Mouse (Mus musculus) E14TG2a.4 (cell line): Measurements from ENCODE around the gene Smad6.

ENCODE experiments used
- H3K27me3 ChIP-seq: 2 replicates; pipeline ENCODE4 v1.6.1; 2014; ENCODE audit warnings: low read length, control low read depth; ENCODE audit not compliant: insufficient read depth
- H3K36me3 ChIP-seq: 2 replicates; pipeline ENCODE4 v1.6.1; 2014; ENCODE audit warnings: low read length, control low read depth; ENCODE audit not compliant: insufficient read depth
- H3K4me1 ChIP-seq: replicated peaks from 2 replicates; pipeline ENCODE4 v1.6.1; 2014; ENCODE audit warnings: low read depth, low read length, control low read depth
- H3K4me3 ChIP-seq: replicated peaks from 2 replicates; pipeline ENCODE4 v1.5.1; 2014; ENCODE audit warnings: mild to moderate bottlenecking, low read length
- H3K9me3 ChIP-seq: 2 replicates; pipeline ENCODE4 v1.6.1; 2014; ENCODE audit warnings: low read length, control low read depth
- CTCF ChIP-seq: conservative IDR thresholded peaks from 2 replicates; pipeline ENCODE4 v1.5.1; 2014; ENCODE audit warnings: low read length
- NANOG ChIP-seq: IDR thresholded peaks from 2 replicates; pipeline ENCODE4 v1.6.1; 2014; ENCODE audit warnings: borderline replicate concordance, low read length, mixed read lengths
- POU5F1 ChIP-seq: IDR thresholded peaks from 2 replicates; pipeline ENCODE4 v1.6.1; 2014; ENCODE audit warnings: low read length, borderline replicate concordance

Gene Smad6

DNA sequence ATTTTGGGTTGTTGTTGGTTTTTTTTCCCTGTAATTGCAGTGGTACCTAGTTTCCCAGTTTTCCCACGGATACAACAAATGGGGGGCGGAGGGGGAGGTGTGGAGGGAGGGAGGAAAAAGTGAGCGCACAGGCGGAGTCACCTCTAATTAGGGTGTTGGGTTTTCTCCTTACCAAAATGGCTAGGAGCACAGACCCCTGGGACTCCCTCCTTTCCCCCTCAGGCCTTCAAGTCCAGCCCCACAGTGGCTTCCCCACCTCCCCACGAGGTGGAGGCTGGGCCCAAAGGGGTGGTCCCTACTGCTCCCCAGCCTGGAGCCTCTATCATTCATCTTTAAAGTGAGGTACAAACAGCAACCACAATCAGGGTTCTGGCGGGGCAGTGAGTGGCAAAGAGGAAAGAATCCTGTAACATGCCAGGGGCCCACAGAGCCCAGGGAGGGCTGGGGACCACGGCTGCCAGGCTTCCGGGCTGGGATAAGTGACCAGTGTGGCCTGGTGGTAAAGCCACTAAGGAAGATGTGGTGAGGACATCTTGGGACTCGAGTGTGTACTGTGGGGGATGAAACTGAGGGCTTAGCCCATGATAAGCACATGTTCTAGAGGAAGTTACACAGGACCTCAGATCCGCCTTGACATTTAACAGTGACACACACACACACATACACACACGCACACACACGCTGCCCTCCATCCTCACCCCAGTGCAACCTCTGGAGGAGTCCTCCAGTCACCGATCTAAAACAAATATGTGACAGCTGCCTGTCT is 47.4 kb downstream of the Smad6 start:
- TF ChIP-seq POU5F1 (no peak), NANOG (no peak), CTCF (no peak)
- Histone ChIP-seq H3K27me3 (no peaks in the 10 kb centered on the region), H3K4me1 (peaks cover 97% of the 10 kb centered on the region), H3K36me3 (peaks cover 15% of the 10 kb centered on the region), H3K4me3 (peak overlapping the region; percentile 52; the same call in 1 of the 2 replicates), H3K9me3 (no peaks in the 10 kb centered on the region)

DNA sequence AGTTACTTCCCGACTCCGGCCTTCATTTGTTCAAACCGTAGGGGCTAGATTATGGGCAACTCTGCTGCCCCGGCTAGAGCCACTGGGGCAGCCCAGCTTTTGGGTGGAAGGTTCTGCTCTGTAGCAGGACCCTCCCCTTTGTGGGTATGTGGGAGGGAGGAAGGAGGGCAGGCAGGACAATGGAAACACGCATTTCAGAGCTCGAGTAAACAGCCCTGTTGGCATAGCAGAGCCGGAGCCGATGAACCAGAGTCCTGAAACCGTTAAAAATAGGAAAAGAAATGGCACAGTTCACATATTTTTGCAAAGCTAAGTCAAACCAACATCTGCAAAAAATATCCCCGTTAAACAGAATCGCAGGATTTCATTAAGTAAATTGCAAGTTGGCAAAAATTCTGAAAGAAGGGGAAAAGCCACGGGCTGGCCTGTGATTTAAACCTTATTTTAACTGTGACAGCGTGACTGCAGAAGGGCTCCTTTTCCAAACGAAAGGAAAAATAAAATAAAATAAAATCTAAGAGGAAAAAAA is 48.1 kb downstream of the Smad6 start:
- no peaks in the 10 kb centered on the region for H3K27me3 ChIP-seq
- H3K36me3 ChIP-seq, result peaks cover 23% of the 10 kb centered on the region
- H3K4me1 ChIP-seq, result peaks cover 97% of the 10 kb centered on the region
- H3K9me3 ChIP-seq, result no peaks in the 10 kb centered on the region
- no peak overlapping the region for H3K4me3 ChIP-seq
- no peak for TF ChIP-seq NANOG
- no peak for TF ChIP-seq POU5F1
- no peak for TF ChIP-seq CTCF

GRCm38 (mm10) chr9:63972576-63973290 is 49.1 kb downstream of the Smad6 start:
- H3K27me3 ChIP-seq, result no peaks in the 10 kb centered on the region
- H3K36me3 ChIP-seq, result peaks cover 24% of the 10 kb centered on the region
- TF ChIP-seq CTCF (no peak), NANOG (no peak), POU5F1 (no peak)
- no peaks in the 10 kb centered on the region for H3K9me3 ChIP-seq
- H3K4me1 ChIP-seq, result peaks cover 91% of the 10 kb centered on the region
- H3K4me3 ChIP-seq, result 0 out of 2 replicates have a peak overlapping the region, but pooled peaks have one; percentile 7

GRCm38 (mm10) chr9:63971557-63971956 is 50.3 kb downstream of the Smad6 start:
- Histone ChIP-seq H3K36me3 (peaks cover 26% of the 10 kb centered on the region), H3K27me3 (no peaks in the 10 kb centered on the region), H3K9me3 (no peaks in the 10 kb centered on the region), H3K4me1 (peaks cover 84% of the 10 kb centered on the region), H3K4me3 (0 out of 2 replicates have a peak overlapping the region, but pooled peaks have one; percentile 5)
- no peak for TF ChIP-seq NANOG
- no peak for TF ChIP-seq CTCF
- no peak for TF ChIP-seq POU5F1

DNA sequence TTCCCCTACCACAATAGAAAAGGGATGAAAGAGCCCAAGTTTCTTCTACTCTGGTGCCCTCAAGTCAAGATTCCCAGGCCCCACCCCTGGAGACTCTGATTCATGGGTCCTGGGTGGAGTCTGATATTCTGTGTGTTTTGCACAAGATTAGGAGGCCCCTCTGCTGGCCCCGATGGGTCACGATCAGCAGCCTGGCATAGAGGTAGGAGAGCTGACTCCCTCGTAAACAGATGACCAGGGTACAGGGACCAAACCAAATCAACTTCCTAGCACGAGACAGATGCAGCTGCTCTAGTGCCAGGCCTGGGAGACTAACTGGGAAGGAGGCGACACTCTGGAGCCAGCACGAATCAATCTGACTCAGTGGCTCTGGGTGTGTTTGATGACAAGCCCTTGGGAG is 51.0 kb downstream of the Smad6 start:
- H3K9me3 ChIP-seq, result no peaks in the 10 kb centered on the region
- peaks cover 83% of the 10 kb centered on the region for H3K4me1 ChIP-seq
- H3K4me3 ChIP-seq, result no peak overlapping the region; the same call in 1 of the 2 replicates
- peaks cover 26% of the 10 kb centered on the region for H3K36me3 ChIP-seq
- TF ChIP-seq POU5F1 (no peak), CTCF (no peak), NANOG (no peak)
- H3K27me3 ChIP-seq, result no peaks in the 10 kb centered on the region

- Histone ChIP-seq H3K36me3 (peaks cover 26% of the 10 kb centered on the region), H3K9me3 (no peaks in the 10 kb centered on the region), H3K27me3 (no peaks in the 10 kb centered on the region), H3K4me1 (peaks cover 83% of the 10 kb centered on the region), H3K4me3 (no peak overlapping the region)
- TF ChIP-seq CTCF, result no peak
- no peak for TF ChIP-seq NANOG
- TF ChIP-seq POU5F1, result no peak
Measured at GRCm38 (mm10) chr9:63970388-63970787, 51.5 kb downstream of the Smad6 start.

DNA sequence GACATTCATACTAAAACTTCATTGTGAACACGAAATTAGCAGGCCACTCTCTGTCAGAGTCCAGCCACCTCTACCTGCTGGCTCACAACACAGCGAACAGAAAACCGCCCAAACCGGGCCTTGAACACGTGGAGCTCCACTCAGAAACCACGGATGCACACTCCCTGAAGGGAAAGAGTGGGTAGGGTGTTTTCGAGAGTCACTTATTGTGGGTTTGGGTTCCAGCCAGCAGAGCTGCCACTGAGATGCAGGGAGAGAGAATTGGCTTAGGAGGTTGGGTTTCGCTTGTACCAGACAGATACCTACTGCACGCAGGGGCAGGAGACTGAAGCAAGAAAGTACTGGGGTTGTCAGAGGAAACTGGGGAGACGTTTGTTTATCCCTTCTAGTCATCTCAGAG is 52.4 kb downstream of the Smad6 start:
- Histone ChIP-seq H3K36me3 (peaks cover 26% of the 10 kb centered on the region), H3K9me3 (no peaks in the 10 kb centered on the region), H3K4me1 (peaks cover 82% of the 10 kb centered on the region), H3K4me3 (no peak overlapping the region), H3K27me3 (no peaks in the 10 kb centered on the region)
- no peak for TF ChIP-seq NANOG
- no peak for TF ChIP-seq POU5F1

DNA sequence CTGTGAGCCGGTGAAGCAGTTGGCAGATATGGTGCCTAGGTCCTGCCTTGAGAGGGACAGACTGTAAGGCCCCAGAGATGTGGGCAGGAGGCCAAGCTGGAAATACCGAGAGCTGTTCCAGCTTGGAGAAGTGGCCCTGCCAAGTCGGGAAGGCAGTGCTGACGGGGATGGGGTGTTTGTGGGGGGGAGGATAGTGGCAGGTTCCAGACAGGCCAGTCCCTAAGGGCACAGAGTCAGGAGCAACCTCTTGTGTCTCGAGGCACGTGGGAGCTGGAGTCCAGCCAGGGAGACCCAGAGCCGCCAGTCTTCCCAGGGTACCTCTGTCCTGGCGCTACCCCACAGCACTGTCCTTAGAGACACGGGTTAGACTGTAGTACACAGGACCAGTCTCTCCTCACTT is 53.3 kb downstream of the Smad6 start:
- no peak for TF ChIP-seq NANOG
- TF ChIP-seq CTCF, result no peak
- TF ChIP-seq POU5F1, result no peak
- Histone ChIP-seq H3K4me1 (peaks cover 82% of the 10 kb centered on the region), H3K4me3 (no peak overlapping the region), H3K9me3 (no peaks in the 10 kb centered on the region), H3K27me3 (no peaks in the 10 kb centered on the region), H3K36me3 (peaks cover 25% of the 10 kb centered on the region)
